Mouse (Mus musculus) gastrocnemius, postnatal 25 days (tissue): ENCODE data around the gene Adamts9. TPM values are rescaled to one million over a fixed set of nuclear protein-coding genes. Genes with fewer than 3 reads are reported as not detected.
A peak's percentile ranks its signal among the peaks of the same experiment; 100 is the strongest.

Experiments
- DNase-seq: peaks from one replicate; pipeline ENCODE4 v3.0.0; 2022
- total RNA-seq, 2 experiments: library from RNA; stranded (reverse); gene quantifications; 1 replicate in 1 of 2; 2 replicates in 1 of 2; pipeline ENCODE4 v1.2.3; 2021

The Adamts9 gene
- total RNA-seq, 2 experiments from 2014 or later, result 7.8 to 8.3 TPM

- no peak for DNase-seq
Observed at GRCm38 (mm10) chr6:92804254-92804971, 138.9 kb downstream of the Adamts9 start.

DNA sequence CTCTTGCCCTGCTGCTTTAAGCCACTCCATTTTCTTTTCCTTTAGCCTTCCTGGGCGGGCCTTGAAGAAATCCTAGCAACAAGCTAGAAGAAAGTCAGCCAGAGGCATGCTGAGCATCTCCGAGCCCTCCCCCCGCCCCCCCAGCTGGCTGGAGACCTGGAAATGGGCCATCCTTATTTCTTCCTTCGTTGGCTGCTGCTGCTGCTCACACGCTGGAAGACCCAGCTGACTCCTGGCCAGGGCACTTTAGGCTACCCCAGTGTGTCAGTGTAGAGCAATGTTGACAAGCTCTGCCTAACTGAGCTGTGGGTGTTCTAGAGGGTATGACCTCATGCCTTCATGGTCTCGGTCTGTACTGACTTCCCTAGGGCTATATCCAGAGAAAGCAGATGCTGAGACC is 140.1 kb downstream of the Adamts9 start:
- DNase-seq, result peak; percentile 67

DNA sequence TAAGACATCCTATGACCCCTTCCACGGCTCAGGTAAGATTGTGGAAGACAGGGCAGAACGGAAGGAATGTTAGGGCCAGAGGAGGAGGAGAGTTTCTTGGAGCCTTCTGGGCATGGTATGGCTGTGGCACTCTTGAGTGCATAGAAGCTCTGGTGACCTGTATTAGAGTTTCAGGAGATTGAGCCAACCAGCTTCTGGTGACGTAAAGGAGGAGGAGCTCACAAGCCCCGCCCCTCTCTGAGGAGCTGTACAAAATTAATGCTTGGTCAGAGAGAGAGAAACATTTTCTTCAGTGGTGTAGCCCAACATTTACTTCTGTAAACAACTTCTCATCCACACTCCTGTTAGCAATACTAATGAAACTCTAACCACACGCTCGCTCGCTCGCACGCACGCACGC is 140.9 kb downstream of the Adamts9 start:
- no peak for DNase-seq

DNA sequence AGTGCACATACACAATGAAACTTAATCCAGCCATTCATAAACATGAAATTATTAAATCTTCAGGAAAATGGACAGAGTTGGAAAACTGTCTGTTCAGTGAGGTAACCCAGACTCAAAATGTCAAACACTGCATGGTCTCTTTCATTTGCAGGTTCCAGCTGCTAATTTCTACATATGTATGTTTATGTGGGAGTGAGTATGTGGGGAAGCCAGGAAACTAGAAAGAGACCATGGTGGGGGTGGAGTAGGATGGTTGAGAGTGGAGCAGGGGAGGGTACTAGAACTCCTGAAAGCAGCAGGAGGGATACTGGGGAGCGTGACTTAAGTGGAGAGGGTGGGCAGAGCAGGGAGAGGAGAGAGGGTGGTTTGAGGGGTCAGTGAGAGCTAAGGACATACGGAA is 141.8 kb downstream of the Adamts9 start:
- no peak for DNase-seq

GRCm38 (mm10) chr6:92793804-92794203 is 149.5 kb downstream of the Adamts9 start:
- no peak for DNase-seq

- peak; percentile 90 for DNase-seq
Observed at GRCm38 (mm10) chr6:92787376-92787712, 155.9 kb downstream of the Adamts9 start.

- no peak for DNase-seq
Observed at GRCm38 (mm10) chr6:92786701-92787375, 156.5 kb downstream of the Adamts9 start.

DNA sequence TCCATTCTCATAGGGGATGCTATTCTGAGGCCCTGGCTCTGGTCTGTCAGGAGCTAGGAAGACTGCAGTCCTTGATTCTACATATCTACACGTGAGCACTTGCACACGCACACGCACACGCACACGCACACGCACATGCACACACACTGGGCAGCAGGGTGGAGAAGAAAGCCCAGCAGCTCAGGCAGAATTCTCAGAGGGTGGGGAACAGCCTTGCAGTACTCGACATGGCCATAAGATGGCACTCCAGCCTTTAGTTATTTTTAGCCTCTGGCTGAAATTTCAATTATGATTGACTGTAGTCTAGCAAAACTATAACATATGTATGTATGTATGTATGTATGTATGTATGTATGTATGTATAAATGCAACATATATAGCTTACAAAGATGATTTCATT is 158.5 kb downstream of the Adamts9 start:
- no peak for DNase-seq

DNA sequence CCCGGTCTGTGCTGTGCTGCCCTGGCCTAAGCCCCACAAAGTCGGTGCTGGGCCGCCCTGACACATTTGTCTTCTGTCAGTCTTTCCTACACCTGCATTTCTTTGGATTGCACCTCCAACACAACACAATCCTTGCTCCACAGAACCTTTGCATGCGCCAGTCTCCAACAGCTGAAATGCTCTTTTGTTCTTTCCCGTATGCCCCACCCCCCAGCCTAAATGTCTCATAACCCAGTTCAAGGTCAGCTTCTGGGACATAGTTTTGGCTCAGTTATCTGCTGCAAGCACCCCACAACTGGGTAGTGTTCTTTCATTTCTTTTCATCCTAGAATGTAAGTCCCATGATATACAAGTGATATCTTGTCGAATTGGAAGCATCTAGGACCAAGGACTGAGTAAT is 161.8 kb downstream of the Adamts9 start:
- DNase-seq, result no peak

- no peak for DNase-seq
Observed at GRCm38 (mm10) chr6:92779935-92780205, 163.4 kb downstream of the Adamts9 start.

DNA sequence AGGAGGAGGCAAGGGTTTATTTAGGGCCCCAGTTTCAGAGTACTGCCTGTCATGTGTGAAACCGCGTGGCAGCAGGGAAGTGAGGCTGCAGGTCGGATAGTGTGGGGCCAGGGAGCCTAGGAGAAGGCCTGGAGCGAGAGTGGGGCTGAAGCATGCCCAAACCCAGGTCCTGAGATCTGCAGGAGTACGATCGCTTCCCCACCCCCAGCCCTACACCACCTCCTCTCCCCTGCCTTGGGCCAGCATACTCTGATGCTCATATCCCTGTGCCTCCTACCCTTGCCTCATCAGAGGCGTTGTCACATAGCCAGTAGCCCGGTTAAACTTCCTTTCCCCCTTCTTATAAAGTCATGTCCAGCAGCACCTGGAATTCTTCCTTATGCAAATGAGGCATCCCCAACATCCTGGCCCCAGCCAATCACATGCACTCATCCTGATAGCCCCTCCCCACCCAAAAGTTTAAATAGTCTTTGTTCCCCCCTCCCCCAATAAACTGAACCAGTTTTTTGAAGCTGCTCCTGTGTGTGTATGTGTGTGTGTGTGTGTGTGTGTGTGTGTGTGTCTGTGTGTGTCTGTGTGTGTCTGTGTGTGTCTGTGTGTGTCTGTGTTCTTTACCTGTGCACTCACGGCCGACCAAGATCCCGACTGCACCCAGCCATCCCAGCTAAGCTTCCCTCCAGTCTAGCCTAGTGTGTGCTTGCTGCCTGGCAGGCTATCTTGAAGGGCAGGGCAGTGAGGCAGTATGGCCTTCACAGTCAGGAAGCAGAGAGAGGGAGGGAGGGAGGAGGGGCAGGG is 164.0 kb downstream of the Adamts9 start:
- no peak for DNase-seq

DNA sequence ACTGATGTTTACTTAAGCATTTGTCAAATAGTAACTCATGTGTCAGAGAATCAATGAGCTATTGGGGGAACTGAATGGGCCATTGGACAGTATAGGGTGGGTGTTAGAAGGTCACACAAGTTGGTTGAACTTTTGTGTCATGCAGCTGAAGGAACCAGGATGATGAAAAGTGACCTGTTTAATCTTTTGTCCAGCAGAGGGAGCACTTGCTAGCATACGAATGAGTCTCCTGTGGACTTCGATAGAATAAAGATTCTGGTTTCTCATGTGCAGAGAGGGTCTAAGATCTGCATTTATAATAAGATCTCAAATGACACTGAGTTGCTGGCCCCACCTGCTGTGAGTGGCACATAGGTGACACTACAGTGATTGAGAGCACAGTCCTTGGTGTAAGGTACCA is 166.9 kb downstream of the Adamts9 start:
- DNase-seq, result no peak

DNA sequence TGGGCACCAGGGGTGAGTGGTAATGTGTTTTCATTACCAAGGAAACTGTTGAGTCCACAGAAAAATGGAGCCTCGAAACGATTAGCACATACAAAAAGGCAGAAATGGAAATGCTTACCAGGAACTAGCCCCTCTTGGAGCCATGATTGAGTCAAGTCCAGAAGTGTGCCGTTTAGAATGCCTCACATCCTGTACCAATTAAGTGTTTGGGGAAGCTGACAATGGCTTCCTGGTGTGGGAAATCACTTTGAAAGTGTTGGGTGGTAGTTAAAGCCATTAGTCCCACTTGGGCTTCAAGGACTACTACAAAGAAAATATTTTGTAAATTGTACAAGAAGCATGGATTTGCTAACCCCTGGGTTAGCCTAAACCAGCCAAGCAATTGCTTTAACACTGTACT is 180.9 kb downstream of the Adamts9 start:
- no peak for DNase-seq

DNA sequence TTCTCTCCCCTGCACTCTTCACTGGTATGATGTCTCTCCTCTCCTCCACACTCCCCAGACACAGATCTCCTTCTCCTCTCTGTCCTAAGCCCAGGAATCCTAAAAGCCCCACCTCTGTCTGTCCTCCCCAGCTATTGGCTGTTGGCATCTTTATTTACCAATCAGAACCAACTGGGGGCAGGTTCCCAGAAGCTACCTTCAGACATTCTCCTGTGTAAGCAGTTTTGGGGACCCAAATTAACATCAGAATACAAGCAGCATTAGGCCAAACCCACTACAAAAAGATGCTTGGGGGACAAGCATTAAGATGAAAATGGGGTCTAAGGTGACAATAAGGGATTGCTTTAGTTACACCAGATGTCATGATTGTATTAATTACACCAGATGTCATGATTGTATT is 183.7 kb downstream of the Adamts9 start:
- DNase-seq, result no peak

DNA sequence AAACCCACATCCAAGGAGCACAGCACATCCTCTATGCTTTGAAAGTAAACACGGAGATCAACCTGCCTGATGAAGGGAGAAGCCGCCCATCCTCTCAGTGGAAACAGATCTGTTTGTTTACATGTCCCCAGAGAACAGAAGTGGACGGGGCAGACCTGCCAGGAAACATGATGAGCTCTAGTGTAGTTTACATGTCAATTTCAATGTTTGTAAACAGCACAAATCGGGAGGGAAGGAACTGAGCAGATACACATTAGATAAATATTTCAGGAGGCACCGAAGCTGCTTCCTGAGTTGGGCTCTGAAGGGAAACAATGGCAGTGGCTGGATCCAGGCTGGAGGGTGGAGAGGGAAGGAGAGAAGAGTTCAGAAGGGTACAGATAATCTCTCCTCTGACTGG is 187.5 kb downstream of the Adamts9 start:
- no peak for DNase-seq

DNA sequence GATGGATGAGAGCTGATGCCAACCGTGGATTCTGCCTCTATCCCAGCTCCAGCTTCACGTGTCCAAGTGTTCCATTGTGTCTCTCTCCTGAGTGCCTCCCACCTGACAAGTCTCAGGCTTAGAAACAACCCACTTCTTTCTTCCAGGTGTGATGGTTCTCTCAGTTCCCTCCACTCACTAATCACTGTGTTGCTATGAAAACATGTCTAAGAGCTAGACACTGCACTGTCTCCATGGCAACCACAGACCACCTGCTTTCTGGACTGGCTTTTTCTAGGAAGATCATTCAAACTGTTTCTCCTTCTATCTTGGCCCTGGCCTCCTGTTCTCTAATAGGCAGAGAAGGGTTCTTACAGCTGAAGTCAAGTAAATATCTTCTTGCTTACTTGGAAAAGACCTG is 190.6 kb downstream of the Adamts9 start:
- DNase-seq, result no peak

GRCm38 (mm10) chr6:92749420-92749819 is 193.9 kb downstream of the Adamts9 start:
- peak; percentile 31 for DNase-seq

- no peak for DNase-seq
Observed at GRCm38 (mm10) chr6:92743605-92744004, 199.7 kb downstream of the Adamts9 start.

DNA sequence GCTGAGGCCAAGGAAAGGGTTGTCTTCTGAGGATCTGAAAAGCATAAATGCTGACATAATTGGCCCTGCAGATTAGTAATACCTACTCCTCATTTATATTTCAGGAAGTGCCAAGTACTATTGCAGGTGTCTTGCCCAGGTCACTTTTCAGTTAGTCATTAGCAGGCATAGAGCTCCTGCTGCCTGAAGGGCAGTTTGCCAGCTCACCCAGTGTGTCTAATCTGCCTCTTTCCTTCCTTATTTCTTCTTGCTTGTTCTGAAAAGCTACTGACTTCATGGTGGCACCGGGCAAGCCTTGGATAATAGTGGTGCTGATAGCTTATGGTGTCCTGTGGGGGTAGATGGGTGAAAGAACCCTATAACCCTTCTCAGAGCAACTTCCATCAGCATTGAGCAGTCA is 206.2 kb downstream of the Adamts9 start:
- DNase-seq, result no peak

- DNase-seq, result no peak
Observed at GRCm38 (mm10) chr6:92733651-92734050, 209.6 kb downstream of the Adamts9 start.

DNA sequence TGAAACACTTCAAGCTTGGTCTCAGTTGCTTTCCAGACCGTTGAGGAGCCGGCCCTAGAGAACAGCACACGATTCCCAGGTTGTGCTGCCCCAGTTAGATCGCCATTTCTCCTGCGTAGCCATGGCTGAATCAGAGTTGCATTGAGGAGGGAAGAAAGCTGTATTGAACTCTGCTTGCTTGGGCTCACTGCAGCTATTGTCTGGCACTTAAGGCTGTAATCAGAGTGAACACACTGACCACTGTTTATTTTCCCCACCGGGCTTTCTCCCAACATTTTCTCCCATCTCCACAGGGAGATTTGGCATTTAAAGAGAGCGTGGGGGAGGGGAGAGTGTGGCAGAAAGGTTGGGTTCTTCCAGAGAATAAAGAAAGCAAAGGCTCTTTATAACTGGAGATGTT is 214.8 kb downstream of the Adamts9 start:
- no peak for DNase-seq

- DNase-seq, result peak; percentile 54
Observed at GRCm38 (mm10) chr6:92728084-92728483, 215.2 kb downstream of the Adamts9 start.

- no peak for DNase-seq
Observed at GRCm38 (mm10) chr6:92727351-92727986, 215.8 kb downstream of the Adamts9 start.
